ENCODE assay signal across 21 mouse cellular contexts in the genomic region with DNA sequence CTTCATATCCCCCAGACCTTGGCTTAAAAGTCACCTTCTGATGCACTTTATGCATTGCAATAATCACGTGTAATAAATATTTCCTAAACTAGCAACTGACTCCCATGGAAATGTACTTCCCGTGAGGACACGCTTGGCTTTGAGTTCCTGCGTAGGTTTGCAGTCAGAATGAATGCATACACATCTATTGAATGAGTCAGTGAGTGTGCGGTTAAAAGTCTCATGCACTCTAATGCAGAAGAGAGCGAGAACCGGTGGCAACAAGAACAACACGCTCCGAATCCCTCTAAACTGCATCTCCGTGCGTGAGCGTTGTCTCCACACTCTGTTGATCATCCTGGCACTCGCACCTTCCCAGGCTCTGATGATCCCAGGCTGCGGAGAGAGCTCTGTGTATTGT.
"Had no signal": no experiment of that assay in that cellular context is flagged by ENCODE, and none has a peak within 500 bp of the region (broad histone marks: within the 10 kb centered on the region; RNA-seq: fewer than 3 reads in every experiment).

No protein-coding gene starts in this region.

- DNase-seq: heart, postnatal 10 days; heart, postnatal 14 days; heart, postnatal 36 days; heart, postnatal 4 days; kidney, adult 11 months; kidney, adult 18-20 months; kidney, adult 2 months; kidney, adult 8-10 months; kidney, adult 9 months; kidney, postnatal 10 days; kidney, postnatal 14 days; kidney, postnatal 25 days; kidney, postnatal 36 days; layer of hippocampus, adult 9-11 months; layer of hippocampus, postnatal 36 days had no signal

- ATAC-seq: hindbrain, embryonic 16.5 days; hindbrain, postnatal 0 days; inflammation-experienced regulatory T-cells, adult 6 months; intestine, embryonic 15.5 days; intestine, embryonic 16.5 days; intestine, postnatal 0 days had no signal
